Mouse (Mus musculus) CH12.LX (cell line): ENCODE measurements at regions not wholly inside any gene's neighbourhood (a gene's known extent, or its start where the extent isn't known, plus 50 kb on each side); places are given as distances from the start of the nearest gene placed in this dataset.

ENCODE experiments used
- DNase-seq: peaks from one replicate; pipeline ENCODE4 v3.0.0-alpha.2; 2013; ENCODE audit errors: extremely low read depth
- H3K27ac ChIP-seq: 2 replicates; pipeline ENCODE4 v1.5.1; 2012; ENCODE audit warnings: low read depth, mild to moderate bottlenecking, control low read depth, moderate library complexity; ENCODE audit not compliant: insufficient read depth
- H3K27me3 ChIP-seq: replicated peaks from 2 replicates; pipeline ENCODE3; 2012; ENCODE audit warnings: inconsistent platforms
- H3K36me3 ChIP-seq, 2 experiments: replicated peaks in 1 of 2; 2 replicates each; pipeline versions ENCODE3 to v1.6.1; 2012; ENCODE audit warnings: inconsistent platforms in 1 of 2, low read length in 1 of 2, mild to moderate bottlenecking in 1 of 2, mixed read lengths in 1 of 2, moderate library complexity in 1 of 2; ENCODE audit not compliant: control insufficient read depth in 1 of 2, insufficient read depth in 1 of 2
- H3K4me1 ChIP-seq, 2 experiments: 2 replicates each; pipeline ENCODE4 v1.6.1; 2012; ENCODE audit warnings: inconsistent platforms in 1 of 2, moderate library complexity in 1 of 2; ENCODE audit not compliant: insufficient read depth in 2 of 2, control insufficient read depth in 1 of 2
- H3K4me2 ChIP-seq: 2 replicates; pipeline ENCODE4 v1.6.1; 2012; ENCODE audit warnings: low read depth, mild to moderate bottlenecking, control low read depth; ENCODE audit not compliant: poor library complexity, insufficient read depth, severe bottlenecking
- H3K4me3 ChIP-seq, 3 experiments: fragments of 150-350 bp in 1 of 3; sonication (generic) in 1 of 3; replicated peaks in 1 of 3; 2 replicates each; pipeline versions ENCODE3 to v1.5.1; 2011 to 2012; ENCODE audit warnings: low read depth in 2 of 3, low read length in 2 of 3, mild to moderate bottlenecking in 2 of 3, moderate library complexity in 2 of 3, control low read depth in 1 of 3, improper control_type of control experiment in 1 of 3, inconsistent platforms in 1 of 3, mixed read lengths in 1 of 3; ENCODE audit not compliant: poor library complexity in 1 of 3
- H3K79me2 ChIP-seq: replicated peaks from 2 replicates; pipeline ENCODE4 v1.6.1; 2012; ENCODE audit warnings: mild to moderate bottlenecking, moderate library complexity; ENCODE audit not compliant: control insufficient read depth, poor library complexity, insufficient read depth, severe bottlenecking; ENCODE audit errors: extremely low read depth
- H3K9ac ChIP-seq: 2 replicates; pipeline ENCODE4 v1.6.1; 2012; ENCODE audit warnings: low read depth, mild to moderate bottlenecking, control low read depth, moderate library complexity; ENCODE audit not compliant: insufficient read depth
- H3K9me3 ChIP-seq: replicated peaks from 2 replicates; pipeline ENCODE3; 2012; ENCODE audit warnings: low read length, inconsistent platforms, mixed read lengths
- BHLHE40 ChIP-seq: IDR thresholded peaks from 2 replicates; pipeline ENCODE4 v1.6.1; 2011; ENCODE audit warnings: mild to moderate bottlenecking, low read depth, low read length, improper control_type of control experiment
- CHD2 ChIP-seq: IDR thresholded peaks from 2 replicates; pipeline ENCODE4 v1.6.1; 2011; ENCODE audit warnings: low read length, improper control_type of control experiment
- CTCF ChIP-seq, 2 experiments: IDR thresholded peaks in 1 of 2; conservative IDR thresholded peaks in 1 of 2; 2 replicates each; pipeline ENCODE4 v1.5.1; 2011 to 2012; ENCODE audit warnings: low read depth in 2 of 2, low read length in 2 of 2, improper control_type of control experiment in 1 of 2, inconsistent platforms in 1 of 2, mild to moderate bottlenecking in 1 of 2, moderate library complexity in 1 of 2
- ELF1 ChIP-seq: IDR thresholded peaks from 2 replicates; pipeline ENCODE4 v1.6.1; 2014; ENCODE audit warnings: low read depth, mild to moderate bottlenecking, inconsistent platforms, low read length, improper control_type of control experiment
- EP300 ChIP-seq: IDR thresholded peaks from 2 replicates; pipeline ENCODE4 v1.6.1; 2011; ENCODE audit warnings: low read length, improper control_type of control experiment
- ETS1 ChIP-seq: conservative IDR thresholded peaks from 2 replicates; pipeline ENCODE4 v1.6.1; 2012; ENCODE audit warnings: low read depth, mild to moderate bottlenecking, inconsistent platforms, low read length, improper control_type of control experiment, moderate library complexity
- HCFC1 ChIP-seq: IDR thresholded peaks from 2 replicates; pipeline ENCODE4 v1.6.1; 2012; ENCODE audit warnings: low read depth, mild to moderate bottlenecking, inconsistent platforms, low read length, improper control_type of control experiment
- MAFK ChIP-seq: IDR thresholded peaks from 2 replicates; pipeline ENCODE4 v1.6.1; 2011; ENCODE audit warnings: low read length, improper control_type of control experiment; ENCODE audit not compliant: insufficient replicate concordance
- MAX ChIP-seq: IDR thresholded peaks from 2 replicates; pipeline ENCODE4 v1.6.1; 2011; ENCODE audit warnings: low read length, improper control_type of control experiment
- MAZ ChIP-seq: IDR thresholded peaks from 2 replicates; pipeline ENCODE4 v1.6.1; 2012; ENCODE audit warnings: low read depth, mild to moderate bottlenecking, inconsistent platforms, low read length, improper control_type of control experiment, moderate library complexity
- MEF2A ChIP-seq: IDR thresholded peaks from 2 replicates; pipeline ENCODE4 v1.6.1; 2014; ENCODE audit warnings: low read depth, mild to moderate bottlenecking, inconsistent platforms, low read length, improper control_type of control experiment, borderline replicate concordance
- MXI1 ChIP-seq: IDR thresholded peaks from 2 replicates; pipeline ENCODE4 v1.6.1; 2011; ENCODE audit warnings: mild to moderate bottlenecking, low read depth, low read length, improper control_type of control experiment
- NELFE ChIP-seq: IDR thresholded peaks from 2 replicates; pipeline ENCODE4 v1.6.1; 2011; ENCODE audit warnings: low read depth, low read length, improper control_type of control experiment
- NRF1 ChIP-seq: IDR thresholded peaks from 2 replicates; pipeline ENCODE4 v1.6.1; 2014; ENCODE audit warnings: low read depth, mild to moderate bottlenecking, inconsistent platforms, low read length, improper control_type of control experiment, moderate library complexity
- PAX5 ChIP-seq: IDR thresholded peaks from 2 replicates; pipeline ENCODE4 v1.6.1; 2012; ENCODE audit warnings: low read length, inconsistent platforms, mixed read lengths
- RCOR1 ChIP-seq: conservative IDR thresholded peaks from 2 replicates; pipeline ENCODE4 v1.6.1; 2012; ENCODE audit warnings: low read depth, mild to moderate bottlenecking, inconsistent platforms, low read length, improper control_type of control experiment
- TCF12 ChIP-seq: IDR thresholded peaks from 2 replicates; pipeline ENCODE4 v1.6.1; 2014; ENCODE audit warnings: low read depth, mild to moderate bottlenecking, inconsistent platforms, low read length, improper control_type of control experiment
- USF2 ChIP-seq: conservative IDR thresholded peaks from 2 replicates; pipeline ENCODE4 v1.6.1; 2011; ENCODE audit warnings: low read depth, low read length, improper control_type of control experiment
- ZC3H11A ChIP-seq: IDR thresholded peaks from 2 replicates; pipeline ENCODE4 v1.6.1; 2012; ENCODE audit warnings: low read depth, mild to moderate bottlenecking, inconsistent platforms, low read length, improper control_type of control experiment
- ZKSCAN1 ChIP-seq: IDR thresholded peaks from 2 replicates; pipeline ENCODE4 v1.6.1; 2012; ENCODE audit warnings: low read depth, inconsistent platforms, low read length, improper control_type of control experiment, borderline replicate concordance
- ZMIZ1 ChIP-seq: IDR thresholded peaks from 2 replicates; pipeline ENCODE4 v1.6.1; 2012; ENCODE audit warnings: low read depth, mild to moderate bottlenecking, inconsistent platforms, low read length, improper control_type of control experiment
- dilution Hi-C: fragments of 300-500 bp; cut with MboI; formaldehyde crosslinking; loops from 2 replicates; pipeline ENCODE4 v1.14.3; 2020; ENCODE audit warnings: low sequenced_read_pairs; ENCODE audit not compliant: extremely low pct_unique_long_range_greater_than_20kb, extremely low pct_ligation_motif_present
- in situ Hi-C: fragments of 300-500 bp; cut with MboI; formaldehyde crosslinking; loops from 3 replicates; pipeline ENCODE4 v1.14.3; 2019; ENCODE audit warnings: low sequenced_read_pairs, low pct_ligation_motif_present, low pct_unique_long_range_greater_than_20kb, mixed read lengths

GRCm38 (mm10) chr15:22170302-22170701, 378.5 kb upstream of the Cdh18 start:
- no peaks in the 10 kb centered on the region for H3K27me3 ChIP-seq

GRCm38 (mm10) chr15:22208991-22209390, 339.8 kb upstream of the Cdh18 start:
- in situ Hi-C loops (no loop called here), dilution Hi-C loops (no loop called here)
- no peak overlapping the region for H3K9ac ChIP-seq
- DNase-seq = no peak
- H3K27ac ChIP-seq = no peak overlapping the region
- no peak overlapping the region for H3K4me2 ChIP-seq
- no peak overlapping the region for H3K4me3 ChIP-seq
- no peaks in the 10 kb centered on the region for H3K79me2 ChIP-seq
- H3K27me3 ChIP-seq = no peaks in the 10 kb centered on the region
- TF ChIP-seq EP300 = no peak
- no peak for TF ChIP-seq MAX
- TF ChIP-seq ELF1 = no peak
- no peak for TF ChIP-seq CTCF (conservative IDR thresholded peaks at IDR 0.05 in 1 of 2, IDR thresholded peaks at IDR 0.05 in 1 of 2; ENCODE audit: low read depth in 2 of 2, low read length in 2 of 2)
- TF ChIP-seq ZMIZ1 = no peak
- TF ChIP-seq CHD2 = no peak
- no peak for TF ChIP-seq ZKSCAN1
- no peak for TF ChIP-seq RCOR1
- TF ChIP-seq USF2 = no peak
- TF ChIP-seq ZC3H11A = no peak
- TF ChIP-seq NRF1 = no peak
- peaks cover 24% of the 10 kb centered on the region for H3K9me3 ChIP-seq
- no peaks in the 10 kb centered on the region for H3K36me3 ChIP-seq
- no peaks in the 10 kb centered on the region for H3K4me1 ChIP-seq

More at GRCm38 (mm10) chr15:22170302-22170701, 378.5 kb upstream of the Cdh18 start:
- in situ Hi-C loops (no loop called here), dilution Hi-C loops (no loop called here)
- H3K4me1 ChIP-seq = no peaks in the 10 kb centered on the region
- no peak overlapping the region for H3K27ac ChIP-seq
- H3K4me2 ChIP-seq = no peak overlapping the region
- no peaks in the 10 kb centered on the region for H3K36me3 ChIP-seq
- DNase-seq = no peak
- no peak overlapping the region for H3K9ac ChIP-seq
- no peak overlapping the region for H3K4me3 ChIP-seq
- peaks cover 44% of the 10 kb centered on the region for H3K9me3 ChIP-seq
- no peaks in the 10 kb centered on the region for H3K79me2 ChIP-seq
- TF ChIP-seq ETS1 = no peak
- no peak for TF ChIP-seq ZC3H11A
- TF ChIP-seq MXI1 = no peak
- no peak for TF ChIP-seq RCOR1
- no peak for TF ChIP-seq PAX5
- TF ChIP-seq MEF2A = no peak
- TF ChIP-seq HCFC1 = no peak
- no peak for TF ChIP-seq MAZ
- TF ChIP-seq CHD2 = no peak
- TF ChIP-seq MAFK = no peak
- no peak for TF ChIP-seq TCF12
- TF ChIP-seq ELF1 = no peak
- no peak for TF ChIP-seq NELFE
- TF ChIP-seq BHLHE40 = no peak
- TF ChIP-seq USF2 = no peak
